Mouse (Mus musculus): ENCODE data around the gene Kank1.

DNA sequence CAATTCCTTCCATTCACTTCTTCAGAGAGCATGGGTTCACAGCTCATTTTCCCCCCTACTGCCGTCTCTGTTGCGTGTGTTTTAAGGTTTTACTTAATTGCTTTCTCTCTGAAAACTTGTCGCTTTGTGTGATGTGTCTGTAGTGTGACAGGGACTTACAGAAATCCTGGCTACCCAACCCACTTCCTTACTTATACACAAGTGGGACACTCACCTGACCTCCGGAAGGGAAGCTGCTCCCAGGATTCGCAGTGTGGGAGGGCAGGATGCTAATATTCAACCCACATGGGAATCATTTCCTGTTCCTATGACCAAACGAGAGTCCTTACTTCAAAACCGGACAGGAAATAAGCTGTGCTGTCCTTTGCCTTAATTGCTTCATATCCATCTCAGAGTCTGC is 195.1 kb downstream of the Kank1 start:
- TF ChIP-seq CTCF (IDR thresholded peaks at IDR 0.05; ENCODE audit: extremely low read depth, insufficient read length, insufficient replicate concordance, low read depth, low read length) (no peak), POLR2A (IDR thresholded peaks at IDR 0.05; ENCODE audit: low read depth, low read length) (no peak)
